Mouse (Mus musculus) heart, adult 8-10 months (tissue): ENCODE data around the gene Lrrtm3. TPM values are rescaled to one million over a fixed set of nuclear protein-coding genes. Genes with fewer than 3 reads are reported as not detected.

ENCODE experiments used
- DNase-seq: peaks from one replicate; pipeline ENCODE4 v3.0.0; 2022; ENCODE audit warnings: low spot score
- total RNA-seq, 4 experiments: library from RNA; stranded (reverse); gene quantifications; 2 replicates each; pipeline ENCODE4 v1.2.4; 2022

Lrrtm3 gene
- total RNA-seq, 4 experiments from 2014 or later = 0.16 to 0.60 (median 0.50) TPM; not detected in 1

- no peak for DNase-seq
Observed at GRCm38 (mm10) chr10:63899891-63900290, 190.2 kb downstream of the Lrrtm3 start.

- DNase-seq = no peak
Observed at GRCm38 (mm10) chr10:63894612-63895011, 195.5 kb downstream of the Lrrtm3 start.

- DNase-seq = peak; percentile 24
Observed at GRCm38 (mm10) chr10:63886449-63887088, 203.5 kb downstream of the Lrrtm3 start.

GRCm38 (mm10) chr10:63880462-63880903, 209.6 kb downstream of the Lrrtm3 start:
- DNase-seq = peak; percentile 81

Other genes starting within 250 kb of the Lrrtm3 start
- not detected for gene Gm10118, start 162.8 kb downstream of the Lrrtm3 start, total RNA-seq